Mouse (Mus musculus): ENCODE measurements around the gene Actg1. TPM values are rescaled to one million over a fixed set of nuclear protein-coding genes. Genes with fewer than 3 reads are reported as not detected.

Actg1 gene
- polyA plus RNA-seq, 1 experiment from 2014 or later: 2,733 TPM

DNA sequence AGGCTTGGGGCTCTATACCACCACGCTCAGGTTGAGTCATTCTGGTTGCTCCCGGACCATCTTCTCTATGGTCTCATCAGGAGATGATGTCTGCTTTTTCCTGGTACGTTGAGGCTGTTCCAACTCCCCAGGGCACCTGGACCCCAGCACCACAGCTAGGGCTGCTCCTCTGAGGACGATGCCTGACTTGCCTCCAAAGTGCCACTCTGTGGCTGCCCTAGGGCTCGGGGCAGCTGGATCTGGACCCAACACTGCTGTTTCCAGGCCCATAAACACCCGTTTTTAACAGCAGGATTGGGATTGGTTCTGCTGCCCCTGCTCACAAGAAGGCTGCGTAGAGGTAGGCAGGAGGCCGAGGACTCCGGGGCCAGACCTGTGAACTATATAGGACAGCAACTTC, 45.2 kb downstream of the Actg1 start:
- 86% methylated on average over 9 of the region's 9 CpGs for WGBS

DNA sequence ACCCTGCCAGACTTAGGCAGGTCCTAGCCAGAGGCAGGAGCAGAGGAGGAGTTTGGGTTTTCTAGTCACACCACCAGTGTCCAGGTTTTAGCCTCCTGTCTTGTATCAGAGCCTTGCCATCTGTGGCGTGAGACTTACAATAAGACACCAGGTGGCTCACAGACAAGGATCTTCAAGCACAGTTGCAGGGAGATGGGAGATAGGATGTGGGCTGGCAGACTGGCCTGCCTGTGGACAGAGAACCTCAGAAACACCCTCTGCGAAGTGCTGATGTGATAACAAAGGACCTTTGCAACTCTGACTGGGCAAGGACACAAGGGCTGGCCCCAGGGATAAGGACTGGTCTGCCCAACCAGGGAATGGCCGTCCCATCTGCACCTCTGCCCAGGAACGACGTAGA, 48.9 kb downstream of the Actg1 start:
- Histone ChIP-seq H3K4me1 (peaks cover 63% of the 10 kb centered on the region), H3K36me3 (replicated peaks) (no peaks in the 10 kb centered on the region), H3K4me3 (no peak overlapping the region), H3K27ac (peak overlapping the region; percentile 3; the same call in 1 of the 2 replicates), H3K27me3 (ENCODE audit: poor library complexity, severe bottlenecking) (peaks cover 12% of the 10 kb centered on the region; the same call in 1 of the 2 replicates), H3K9me3 (no peaks in the 10 kb centered on the region)
- 66% methylated on average over 5 of the region's 5 CpGs for WGBS
- DNase-seq (ENCODE audit: extremely low spot score, low spot score): no peak

More for the DNA sequence above, 45.2 kb downstream of the Actg1 start:
- no peaks in the 10 kb centered on the region for H3K36me3 ChIP-seq (replicated peaks)
- no peaks in the 10 kb centered on the region for H3K9me3 ChIP-seq
- peak overlapping the region; percentile 95; the same call in 1 of the 2 replicates for H3K27ac ChIP-seq
- peaks cover 31% of the 10 kb centered on the region for H3K27me3 ChIP-seq (ENCODE audit: poor library complexity, severe bottlenecking)
- 0 out of 2 replicates have a peak overlapping the region, but pooled peaks have one; percentile 5 for H3K4me3 ChIP-seq
- no peak for DNase-seq (ENCODE audit: extremely low spot score, low spot score)
- peaks cover 63% of the 10 kb centered on the region for H3K4me1 ChIP-seq

DNA sequence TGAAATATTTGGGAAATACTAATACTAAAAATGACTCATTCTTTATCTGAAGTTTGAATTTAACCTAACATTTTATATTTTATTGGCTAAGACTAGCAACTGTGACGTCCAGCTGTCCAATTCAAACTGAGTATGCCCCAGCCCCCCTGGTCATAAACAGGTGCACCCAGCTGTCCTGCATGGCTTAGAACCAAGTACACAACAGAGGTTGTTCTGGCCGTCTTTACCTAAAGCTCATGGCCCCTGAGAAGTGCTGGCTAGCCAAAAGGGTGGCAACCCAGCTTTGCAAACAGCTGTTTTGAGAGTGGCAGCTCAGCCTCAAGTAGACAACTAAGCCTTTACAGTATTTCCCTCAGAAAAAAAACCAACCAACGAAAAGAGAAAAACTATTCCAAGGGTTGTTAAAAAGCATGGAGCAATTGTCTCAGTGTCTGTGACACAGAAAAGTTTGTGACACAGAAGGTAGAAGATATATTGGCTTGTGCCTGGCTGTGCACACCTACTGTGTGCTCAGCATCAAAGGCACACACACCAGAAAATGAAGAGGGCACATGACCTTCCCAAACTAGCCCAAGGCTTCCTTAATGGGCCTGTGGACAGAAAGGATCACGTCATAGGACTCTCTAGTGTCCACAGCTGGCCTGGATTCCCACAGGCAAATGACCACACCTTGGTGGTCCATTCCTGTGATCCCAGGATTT, 49.8 kb downstream of the Actg1 start:
- Histone ChIP-seq H3K4me1 (peaks cover 63% of the 10 kb centered on the region), H3K9me3 (no peaks in the 10 kb centered on the region), H3K27me3 (ENCODE audit: poor library complexity, severe bottlenecking) (peaks cover 4% of the 10 kb centered on the region; the same call in 1 of the 2 replicates), H3K4me3 (no peak overlapping the region), H3K27ac (no peak overlapping the region; the same call in 1 of the 2 replicates), H3K36me3 (replicated peaks) (no peaks in the 10 kb centered on the region)
- WGBS: 87% methylated on average over 4 of the region's 4 CpGs
- DNase-seq (ENCODE audit: extremely low spot score, low spot score): no peak

DNA sequence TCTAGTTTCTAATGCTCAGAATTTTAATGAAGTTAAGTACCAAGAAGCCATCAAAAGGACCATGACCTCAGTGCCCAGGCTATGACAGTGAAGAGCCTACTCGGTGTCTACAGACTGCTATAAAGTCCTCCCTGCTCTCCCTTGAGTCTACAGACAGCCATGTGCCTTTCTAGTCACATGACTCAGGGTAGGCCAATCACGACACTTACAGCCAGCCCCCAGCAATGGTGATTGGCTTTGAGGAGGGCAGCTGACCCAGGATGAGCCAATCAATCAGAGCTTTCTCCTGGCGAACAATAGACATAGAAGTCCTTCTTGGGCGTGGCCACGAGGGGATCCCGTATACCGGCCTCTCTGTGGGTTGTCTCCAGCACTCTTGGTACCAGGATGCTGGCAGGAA, 50.6 kb downstream of the Actg1 start:
- H3K27ac ChIP-seq: peak overlapping the region; percentile 78; the same call in 1 of the 2 replicates
- H3K36me3 ChIP-seq (replicated peaks): peaks cover 6% of the 10 kb centered on the region
- H3K9me3 ChIP-seq: no peaks in the 10 kb centered on the region
- peaks cover 64% of the 10 kb centered on the region for H3K4me1 ChIP-seq
- 77% methylated on average over 7 of the region's 7 CpGs for WGBS
- H3K27me3 ChIP-seq (ENCODE audit: poor library complexity, severe bottlenecking): no peaks in the 10 kb centered on the region
- no peak for DNase-seq (ENCODE audit: extremely low spot score, low spot score)
- no peak overlapping the region for H3K4me3 ChIP-seq

DNA sequence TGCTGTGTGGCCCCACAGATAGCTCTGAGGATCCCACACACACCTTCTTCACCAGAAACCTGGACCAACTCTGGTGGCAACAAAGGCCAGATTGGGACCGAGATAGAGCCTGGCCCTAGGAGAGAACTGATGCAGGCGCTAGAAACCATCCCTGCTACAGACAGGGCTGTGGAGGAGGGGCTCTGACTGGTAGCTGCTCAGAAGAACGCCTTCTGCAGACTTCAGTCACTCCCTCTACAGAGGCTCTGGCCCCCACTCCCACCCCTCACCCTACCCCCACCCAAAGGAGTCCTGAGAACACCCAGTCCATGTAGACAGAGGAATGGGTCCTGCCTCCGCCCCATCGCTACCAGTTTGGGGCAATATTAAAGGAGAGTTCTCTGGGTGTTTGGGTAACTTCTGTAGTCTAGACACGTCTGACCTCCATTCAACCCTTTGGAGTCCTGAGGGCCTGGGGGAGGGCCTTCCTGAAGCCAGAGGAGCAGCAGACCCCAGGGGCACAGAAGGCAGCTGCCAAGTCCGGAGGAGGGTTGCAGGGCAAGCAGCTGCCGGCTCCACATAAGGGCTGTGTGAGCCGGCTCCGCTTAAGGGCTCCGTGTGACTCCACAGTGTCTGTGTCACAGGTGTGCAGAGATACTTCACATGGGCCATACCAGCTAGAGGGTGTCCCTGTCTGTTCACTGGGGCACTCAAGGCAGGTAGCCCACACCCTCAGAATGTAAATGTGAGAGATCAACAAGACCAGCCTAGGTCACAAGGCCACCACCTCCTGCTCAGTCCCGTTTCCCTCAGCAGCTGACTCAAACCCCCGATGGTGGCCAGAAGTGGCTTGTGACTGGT, 51.8 kb downstream of the Actg1 start:
- H3K27ac ChIP-seq: peak overlapping the region; percentile 78
- H3K27me3 ChIP-seq (ENCODE audit: poor library complexity, severe bottlenecking): no peaks in the 10 kb centered on the region
- no peak for DNase-seq (ENCODE audit: extremely low spot score, low spot score)
- H3K4me1 ChIP-seq: peaks cover 70% of the 10 kb centered on the region
- 61% methylated on average over 13 of the region's 13 CpGs for WGBS
- H3K36me3 ChIP-seq (replicated peaks): peaks cover 12% of the 10 kb centered on the region
- peak overlapping the region; percentile 10; the same call in 1 of the 2 replicates for H3K4me3 ChIP-seq
- H3K9me3 ChIP-seq: no peaks in the 10 kb centered on the region

Small RNAs within 50 kb of the gene (microRNA-seq; reads per million reads assigned to microRNA genes)
- not detected for gene Gm23419
- gene Mir6935: 5.1 reads per million, percentile 12 among the genes with 10 or more reads in this experiment

Other genes starting within 250 kb of the Actg1 start
- gene Tepsin, start 249.8 kb downstream of the Actg1 start, polyA plus RNA-seq (2016; fragmentation: Nextera tagmentation; extraction: Ambion mirVana): 17.7 and 20.6 TPM in 2 replicates
- gene Ndufaf8, start 249.6 kb downstream of the Actg1 start, polyA plus RNA-seq (2016; fragmentation: Nextera tagmentation; extraction: Ambion mirVana): 87.4 and 97.7 TPM in 2 replicates
- gene Slc38a10, start 197.2 kb downstream of the Actg1 start, polyA plus RNA-seq (2016; fragmentation: Nextera tagmentation; extraction: Ambion mirVana): 90.6 and 93.2 TPM in 2 replicates
- gene Bahcc1, start 115.6 kb downstream of the Actg1 start, polyA plus RNA-seq (2016; fragmentation: Nextera tagmentation; extraction: Ambion mirVana): 13.7 and 16.1 TPM in 2 replicates
- 0.32 TPM in 1 of 2 replicates, not detected in the other for gene Fscn2, start 13.0 kb upstream of the Actg1 start, polyA plus RNA-seq (2016; fragmentation: Nextera tagmentation; extraction: Ambion mirVana)
- 33.8 and 36.0 TPM in 2 replicates for gene Faap100, start 30.2 kb upstream of the Actg1 start, polyA plus RNA-seq (2016; fragmentation: Nextera tagmentation; extraction: Ambion mirVana)
- 45.9 and 46.9 TPM in 2 replicates for gene Nploc4, start 89.2 kb upstream of the Actg1 start, polyA plus RNA-seq (2016; fragmentation: Nextera tagmentation; extraction: Ambion mirVana)
- 0.30 and 1.6 TPM in 2 replicates for gene Tspan10, start 94.1 kb upstream of the Actg1 start, polyA plus RNA-seq (2016; fragmentation: Nextera tagmentation; extraction: Ambion mirVana)
- 0.25 and 0.41 TPM in 2 replicates for gene Pde6g, start 105.0 kb upstream of the Actg1 start, polyA plus RNA-seq (2016; fragmentation: Nextera tagmentation; extraction: Ambion mirVana)
- gene Oxld1, start 109.5 kb upstream of the Actg1 start, polyA plus RNA-seq (2016; fragmentation: Nextera tagmentation; extraction: Ambion mirVana): 8.7 and 11.8 TPM in 2 replicates
- gene Ccdc137, start 109.6 kb upstream of the Actg1 start, polyA plus RNA-seq (2016; fragmentation: Nextera tagmentation; extraction: Ambion mirVana): 39.6 and 46.3 TPM in 2 replicates
- gene Arl16, start 119.1 kb upstream of the Actg1 start, polyA plus RNA-seq (2016; fragmentation: Nextera tagmentation; extraction: Ambion mirVana): 60.7 and 62.1 TPM in 2 replicates
- 211 and 215 TPM in 2 replicates for gene Mrpl12, start 136.1 kb upstream of the Actg1 start, polyA plus RNA-seq (2016; fragmentation: Nextera tagmentation; extraction: Ambion mirVana)
- 69.3 and 71.6 TPM in 2 replicates for gene Slc25a10, start 143.3 kb upstream of the Actg1 start, polyA plus RNA-seq (2016; fragmentation: Nextera tagmentation; extraction: Ambion mirVana)
- 0.07 and 0.16 TPM in 2 replicates for gene Gcgr, start 182.2 kb upstream of the Actg1 start, polyA plus RNA-seq (2016; fragmentation: Nextera tagmentation; extraction: Ambion mirVana)
- 205 and 212 TPM in 2 replicates for gene Mcrip1, start 201.2 kb upstream of the Actg1 start, polyA plus RNA-seq (2016; fragmentation: Nextera tagmentation; extraction: Ambion mirVana)
- gene Ppp1r27, start 202.6 kb upstream of the Actg1 start, polyA plus RNA-seq (2016; fragmentation: Nextera tagmentation; extraction: Ambion mirVana): not detected in 2 replicates
- gene P4hb, start 224.7 kb upstream of the Actg1 start, polyA plus RNA-seq (2016; fragmentation: Nextera tagmentation; extraction: Ambion mirVana): 485 and 533 TPM in 2 replicates
- 744 and 753 TPM in 2 replicates for gene Arhgdia, start 233.1 kb upstream of the Actg1 start, polyA plus RNA-seq (2016; fragmentation: Nextera tagmentation; extraction: Ambion mirVana)
- gene Alyref, start 249.8 kb upstream of the Actg1 start, polyA plus RNA-seq (2016; fragmentation: Nextera tagmentation; extraction: Ambion mirVana): 618 and 646 TPM in 2 replicates
- 218 and 228 TPM in 2 replicates for gene Anapc11, start 249.9 kb upstream of the Actg1 start, polyA plus RNA-seq (2016; fragmentation: Nextera tagmentation; extraction: Ambion mirVana)